Mouse (Mus musculus) brain, embryonic 14.5 days (tissue): ENCODE measurements around the gene E130208F15Rik. TPM values are rescaled to one million over a fixed set of nuclear protein-coding genes. Genes with fewer than 3 reads are reported as not detected.

ENCODE experiments used
- DNase-seq: peaks from one replicate; pipeline ENCODE4 v3.0.0-alpha.2; 2011; ENCODE audit warnings: low read depth
- CTCF ChIP-seq: fragments of 200-500 bp; IDR thresholded peaks from 2 replicates; pipeline ENCODE4 v1.5.1; 2012; ENCODE audit warnings: inconsistent platforms, mild to moderate bottlenecking, moderate library complexity, borderline replicate concordance; ENCODE audit not compliant: insufficient read depth, insufficient read length; ENCODE audit errors: extremely low read depth
- POLR2A ChIP-seq: fragments of 200-500 bp; IDR thresholded peaks from 2 replicates; pipeline ENCODE4 v1.6.1; 2012; ENCODE audit warnings: mild to moderate bottlenecking, inconsistent platforms, borderline replicate concordance; ENCODE audit not compliant: poor library complexity, insufficient read depth, insufficient read length, severe bottlenecking; ENCODE audit errors: extremely low read depth
- polyA plus RNA-seq: library from polyadenylated mRNA; depleted of rRNA; stranded (reverse); fragments of >200 nt; gene quantifications from 2 replicates; pipeline ENCODE4 v1.2.3, GENCODE M21; 2012

Gene E130208F15Rik
- polyA plus RNA-seq, 1 experiment: 0.36 TPM

DNA sequence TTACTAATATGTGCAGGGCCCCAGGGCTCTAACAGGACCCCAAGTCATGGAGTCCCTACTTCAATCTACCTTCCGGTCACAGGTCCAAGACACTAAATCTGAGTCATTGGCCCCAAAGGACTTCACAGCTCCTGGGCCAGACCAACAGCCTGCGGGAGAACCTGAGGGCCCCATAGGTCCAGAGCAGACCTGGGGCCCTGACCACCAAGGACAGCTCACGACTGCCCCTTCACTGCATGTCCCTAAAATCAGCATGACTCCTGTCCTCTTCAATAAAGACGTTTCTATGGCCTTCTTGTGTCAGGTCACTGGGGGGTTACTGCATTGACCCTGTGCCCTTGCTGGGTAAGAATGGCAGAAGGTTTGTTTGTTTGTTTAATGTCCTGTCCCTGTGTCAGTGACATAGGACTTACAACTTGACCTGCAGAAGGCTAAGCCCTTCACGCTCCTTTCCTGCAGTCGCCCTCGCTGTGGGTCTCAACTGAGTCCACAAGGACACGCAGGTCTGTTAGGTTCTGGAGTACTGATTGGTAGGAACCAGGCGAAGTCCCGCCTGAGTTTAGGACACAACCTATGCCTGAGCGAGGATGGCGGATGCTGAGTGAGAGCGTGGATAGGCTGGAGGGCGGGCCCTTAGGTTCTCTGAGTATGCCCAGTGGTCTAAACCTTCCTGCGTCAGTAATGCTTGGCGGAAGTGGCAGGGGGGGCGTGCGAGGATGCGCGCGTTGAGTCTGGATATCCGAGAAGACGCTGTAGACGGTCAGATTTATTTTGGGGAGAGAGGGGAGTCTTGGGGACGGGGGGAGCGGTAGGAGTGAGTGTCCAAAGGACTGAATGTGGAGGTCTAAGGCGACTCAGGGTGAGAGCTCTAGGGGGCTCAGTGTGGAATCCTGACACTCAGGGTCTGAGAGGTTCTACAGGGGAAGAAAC, 13.2 kb upstream of the E130208F15Rik start, which contains the start of gene Alkbh6:
Alkbh6 (plus strand) TSS at position 642 of the 930 bp plus-strand sequence.
- TF ChIP-seq POLR2A (0 out of 2 replicates have a peak, but pooled peaks have one; percentile 12), CTCF (no peak)
- peak; percentile 99 for DNase-seq

DNA sequence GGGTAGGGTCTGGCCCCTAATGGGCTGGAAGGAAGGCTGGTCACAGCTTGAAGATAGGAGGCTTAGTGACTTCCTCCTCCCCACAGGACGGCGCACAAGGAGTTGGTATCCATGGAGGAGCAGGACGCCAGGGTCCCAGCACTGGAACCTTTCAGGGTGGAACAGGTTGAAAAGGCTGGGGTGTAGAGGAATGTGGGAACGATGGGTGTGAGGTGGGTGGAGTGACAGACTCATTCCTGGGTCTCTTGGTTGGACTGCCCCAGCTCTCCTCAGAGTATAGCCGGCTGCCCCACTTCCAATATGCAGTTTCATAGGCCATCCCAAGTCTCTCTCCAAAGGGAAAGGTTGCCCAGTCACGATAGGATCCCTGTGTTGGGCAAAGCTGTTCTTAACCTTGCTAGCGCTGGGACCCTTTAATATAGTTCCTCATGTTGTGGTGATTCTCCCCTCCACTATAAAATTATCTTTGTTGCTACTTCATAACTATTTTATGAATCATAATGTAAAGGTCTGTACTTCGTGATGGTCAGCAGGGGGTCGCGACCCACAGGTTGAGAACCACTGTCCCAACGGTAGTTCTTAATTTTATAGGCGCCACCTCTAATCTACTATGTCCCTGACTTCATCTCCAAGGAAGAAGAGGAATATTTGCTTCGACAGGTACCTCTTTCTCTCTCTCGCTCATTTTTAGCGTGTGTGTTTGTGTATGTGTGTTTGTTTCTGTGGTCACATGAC, 12.0 kb upstream of the E130208F15Rik start:
- TF ChIP-seq CTCF (no peak), POLR2A (no peak)
- DNase-seq: no peak

DNA sequence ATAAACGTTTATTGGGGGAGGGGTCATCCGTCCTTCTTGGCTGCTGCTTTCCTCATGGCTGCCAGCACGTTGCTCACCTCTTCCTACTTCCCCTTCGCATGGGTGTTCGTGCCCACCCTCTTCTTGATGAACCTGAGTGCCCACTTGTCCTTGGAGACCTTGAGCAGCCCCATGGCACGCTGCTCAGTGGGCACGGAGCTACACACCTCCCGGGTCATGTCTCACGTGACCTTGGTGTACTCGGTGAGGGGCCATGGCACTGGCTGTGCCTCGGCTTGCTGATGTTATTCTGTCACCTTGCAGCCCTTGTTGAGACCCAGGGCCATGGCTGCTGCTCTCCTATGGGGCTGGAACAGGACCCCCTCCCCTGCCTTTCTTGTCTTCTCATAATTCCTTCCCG, 11.4 kb upstream of the E130208F15Rik start:
- DNase-seq: no peak
- TF ChIP-seq CTCF (no peak), POLR2A (no peak)

DNA sequence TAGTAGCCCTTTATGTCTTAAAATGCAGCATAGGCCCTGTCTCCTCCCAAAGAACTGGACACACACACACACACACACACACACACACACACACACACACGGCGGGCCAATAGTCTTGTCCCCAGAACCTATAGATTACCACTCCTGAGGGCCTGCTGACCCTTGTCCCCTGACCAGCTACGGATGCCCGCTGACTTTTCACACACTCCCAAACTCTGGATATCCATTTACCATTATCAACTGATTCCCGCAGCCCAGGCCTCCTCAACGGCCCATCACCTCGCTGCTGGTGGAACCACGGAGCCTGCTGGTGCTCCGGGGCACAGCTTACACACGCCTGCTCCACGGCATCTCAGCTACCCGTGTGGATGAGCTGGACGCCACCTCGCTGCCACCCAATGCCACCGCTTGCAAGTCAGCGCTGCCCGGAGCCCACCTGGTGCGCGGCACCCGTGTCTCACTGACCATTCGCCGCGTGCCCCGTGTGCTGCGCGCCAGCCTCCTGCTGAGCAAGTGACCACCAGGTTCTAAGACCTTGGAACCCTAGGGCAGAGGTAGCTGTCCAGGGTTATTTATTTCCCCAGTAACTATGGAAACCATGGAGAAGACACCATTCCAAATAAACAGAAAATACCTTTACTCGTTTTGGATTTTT, 7.7 kb upstream of the E130208F15Rik start:
- DNase-seq: no peak
- TF ChIP-seq CTCF (no peak), POLR2A (no peak)

DNA sequence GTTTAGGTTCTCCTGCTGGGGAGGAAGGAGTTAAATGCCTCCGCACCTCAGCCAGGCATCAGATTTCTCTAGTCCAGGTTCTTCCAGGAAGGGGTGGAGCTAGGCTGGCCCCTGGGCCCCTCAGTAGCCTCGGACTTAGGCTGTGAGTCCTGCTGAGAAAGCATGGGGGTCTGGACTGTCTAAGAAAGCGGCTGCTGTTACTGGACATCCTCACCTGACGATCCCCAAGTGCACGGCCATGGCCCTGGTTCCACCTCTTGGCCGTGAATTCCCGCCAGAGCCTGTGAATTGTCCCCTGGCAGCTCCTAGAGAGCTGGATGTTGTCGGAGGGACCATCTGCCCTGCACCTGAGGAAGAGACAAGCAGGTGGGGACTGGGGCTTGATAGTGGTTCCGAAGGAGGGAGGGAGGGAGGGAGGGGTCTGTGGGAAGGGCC, 6.8 kb upstream of the E130208F15Rik start, which contains the start of gene Syne4:
Syne4 (plus strand) TSS at position 87 of the 435 bp plus-strand sequence.
- DNase-seq: no peak
- no peak for TF ChIP-seq CTCF
- TF ChIP-seq POLR2A: no peak

DNA sequence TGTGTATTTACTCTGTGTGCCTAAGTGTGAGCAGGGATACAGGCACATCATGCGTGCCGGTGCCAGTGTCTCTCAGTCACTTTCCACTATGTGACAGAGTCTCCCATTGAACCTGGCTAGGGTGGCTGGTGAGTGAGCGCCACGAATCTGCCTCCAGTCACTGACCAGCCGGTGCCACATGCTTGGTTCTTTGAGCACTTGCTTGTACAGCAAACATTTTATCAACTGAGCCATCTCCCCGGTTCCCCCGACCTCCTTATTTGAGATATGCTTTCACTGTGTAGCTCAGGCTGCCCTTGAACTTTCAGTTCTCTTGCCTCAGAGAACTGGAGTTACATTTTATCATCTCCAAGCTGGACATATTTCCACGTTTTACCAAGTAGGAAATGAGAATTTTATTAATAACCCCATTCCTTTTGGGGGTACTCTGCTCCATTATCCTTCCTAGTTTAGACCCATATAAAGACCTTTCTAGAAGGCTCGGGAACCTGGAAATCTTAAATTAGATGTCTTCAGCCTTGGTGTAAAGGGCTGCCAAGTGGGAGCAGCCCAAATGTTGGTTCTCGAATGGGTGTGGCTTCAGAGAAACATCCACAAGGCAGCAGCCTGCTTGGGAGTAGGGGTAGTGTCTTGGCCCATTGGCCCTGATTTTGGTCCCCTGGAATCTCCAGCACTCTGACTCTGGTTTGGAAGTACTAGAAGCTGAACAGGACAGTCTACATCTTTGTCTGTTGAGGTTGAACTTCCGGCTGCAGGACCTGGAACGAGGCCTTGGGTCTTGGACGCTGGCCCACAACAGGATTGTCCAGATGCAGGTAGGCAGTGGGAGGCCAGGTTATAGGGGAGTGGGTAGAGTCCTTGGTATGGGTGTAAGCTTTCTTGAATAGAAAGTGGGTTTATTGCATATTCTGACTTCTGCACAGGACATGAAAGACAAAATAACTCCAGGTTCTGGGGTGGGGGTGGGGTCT, 5.7 kb upstream of the E130208F15Rik start:
- no peak for DNase-seq
- no peak for TF ChIP-seq POLR2A
- TF ChIP-seq CTCF: no peak

DNA sequence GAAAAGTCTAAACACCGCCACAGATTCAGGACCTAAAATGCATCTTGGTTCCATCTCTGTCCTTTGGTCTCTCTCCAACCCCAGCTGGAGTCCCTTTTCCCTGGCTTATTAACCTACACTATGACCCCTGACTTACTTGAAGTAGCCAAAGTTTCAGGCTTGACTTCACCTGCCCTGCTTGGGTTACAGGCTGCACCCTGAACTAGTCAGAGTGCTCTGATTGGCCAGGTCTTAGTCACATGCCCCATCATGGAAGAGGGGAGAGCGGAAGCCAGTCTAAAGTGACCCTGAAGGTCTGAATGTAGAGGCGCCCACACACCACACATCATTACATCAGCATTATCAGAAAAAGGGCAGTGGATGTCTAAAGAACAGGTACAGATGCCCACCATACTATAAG, 3.4 kb upstream of the E130208F15Rik start:
- TF ChIP-seq POLR2A (no peak), CTCF (no peak)
- DNase-seq: no peak

DNA sequence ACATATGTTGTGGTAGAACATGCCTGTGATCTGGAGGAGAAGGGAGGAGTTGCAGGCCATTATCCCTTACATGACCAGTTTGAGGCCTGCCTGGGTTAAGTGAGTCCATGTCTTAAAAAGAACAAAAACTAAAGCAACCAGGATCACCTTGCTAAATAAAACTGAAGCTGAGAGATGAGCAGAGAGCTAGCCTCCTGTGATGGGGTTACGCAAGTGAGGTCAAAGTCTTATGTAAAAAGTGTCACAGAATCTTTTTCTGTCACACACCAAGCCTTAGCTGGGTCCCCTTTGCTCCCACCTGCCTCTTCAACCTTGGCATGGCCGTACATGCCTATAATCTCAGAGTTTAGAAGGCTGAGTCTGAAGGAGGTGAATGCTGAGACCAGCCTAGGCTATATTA, 594 bp upstream of the E130208F15Rik start:
- DNase-seq: no peak
- TF ChIP-seq CTCF: no peak
- TF ChIP-seq POLR2A: no peak

DNA sequence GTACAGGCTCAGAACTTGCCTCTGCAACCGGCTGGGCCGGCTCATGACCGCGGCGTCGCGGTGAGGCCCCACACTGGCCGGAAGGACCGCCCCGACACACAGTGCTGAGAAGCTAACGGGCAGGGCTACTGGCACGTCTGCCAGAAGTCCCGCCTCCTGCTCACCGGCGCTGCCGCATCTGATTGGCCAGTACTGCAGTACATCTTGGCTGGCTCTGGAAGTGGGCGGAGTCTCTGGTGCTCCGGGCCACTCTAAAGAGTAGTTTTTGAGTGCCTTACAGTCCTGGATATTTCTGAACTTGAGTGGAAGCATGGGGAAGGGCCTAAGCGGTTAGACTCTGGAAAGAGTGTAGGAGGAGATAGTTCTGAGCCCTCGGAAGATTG, 736 bp downstream of the E130208F15Rik start:
- no peak for TF ChIP-seq CTCF
- TF ChIP-seq POLR2A: peak; percentile 88; the same call in 1 of the 2 replicates
- peak; percentile 99 for DNase-seq

DNA sequence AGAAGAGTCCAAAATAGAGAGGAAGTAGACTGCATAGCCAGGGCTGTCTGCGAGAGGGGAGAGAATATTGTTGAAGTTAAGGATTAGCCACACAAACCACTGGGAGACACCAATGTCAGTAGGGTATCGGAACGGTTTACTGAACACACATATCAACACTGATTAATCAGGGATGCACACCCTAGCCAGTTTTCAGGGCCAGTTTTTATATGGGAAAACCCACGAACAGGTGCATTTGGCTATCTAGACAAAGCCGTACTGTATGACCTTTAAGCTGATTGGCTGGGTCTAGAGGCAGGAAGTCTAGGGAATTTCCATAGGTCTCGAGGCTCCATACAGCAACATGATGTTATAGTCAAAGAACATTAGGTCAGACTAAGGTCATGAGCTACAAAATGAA, 1.3 kb downstream of the E130208F15Rik start:
- no peak for TF ChIP-seq CTCF
- no peak for TF ChIP-seq POLR2A
- DNase-seq: no peak
